Mouse (Mus musculus) embryonic facial prominence, embryonic 12.5 days (tissue): Measurements from ENCODE around the gene Rffl. TPM values are rescaled to one million over a fixed set of nuclear protein-coding genes. Genes with fewer than 3 reads are reported as not detected.

ENCODE experiments used
- ATAC-seq: fragments of 200-750 bp; cut with Nextera tagmentation; 2 replicates; pipeline ENCODE4 v1.8.0; 2017; ENCODE audit not compliant: insufficient number of reproducible peaks, insufficient read depth, low FRiP score, low TSS enrichment
- H3K27ac ChIP-seq: fragments of 300-500 bp; sonication (generic); 2 replicates; pipeline ENCODE4 v1.5.1; 2016; ENCODE audit warnings: mild to moderate bottlenecking
- H3K27me3 ChIP-seq: fragments of 300-500 bp; sonication (generic); 2 replicates; pipeline ENCODE4 v1.6.1; 2016; ENCODE audit warnings: mild to moderate bottlenecking, moderate library complexity
- H3K36me3 ChIP-seq: fragments of 300-500 bp; sonication (generic); 2 replicates; pipeline ENCODE4 v1.6.1; 2016; ENCODE audit warnings: mild to moderate bottlenecking
- H3K4me1 ChIP-seq: fragments of 300-500 bp; sonication (generic); 2 replicates; pipeline ENCODE4 v1.6.1; 2016
- H3K4me2 ChIP-seq: fragments of 300-500 bp; sonication (generic); replicated peaks from 2 replicates; pipeline ENCODE4 v1.6.1; 2016; ENCODE audit warnings: mild to moderate bottlenecking, moderate library complexity
- H3K4me3 ChIP-seq: fragments of 300-500 bp; sonication (generic); 2 replicates; pipeline ENCODE4 v1.5.1; 2016; ENCODE audit warnings: mild to moderate bottlenecking
- H3K9ac ChIP-seq: fragments of 300-500 bp; sonication (generic); 2 replicates; pipeline ENCODE4 v1.6.1; 2016; ENCODE audit warnings: mild to moderate bottlenecking, moderate library complexity
- H3K9me3 ChIP-seq: fragments of 300-500 bp; sonication (generic); 2 replicates; pipeline ENCODE4 v1.6.1; 2016; ENCODE audit warnings: mild to moderate bottlenecking, moderate library complexity
- WGBS: fragments of 180-500 bp; shearing (Covaris S2); methylation state at CpG from one replicate; pipeline ENCODE4 v1.1.7; 2016; 5-methylcytosine and 5-hydroxymethylcytosine counted together
- polyA plus RNA-seq: library from polyadenylated mRNA; unstranded; fragments of >200 nt; fragmentation: Nextera tagmentation; extraction: Ambion mirVana; gene quantifications from 2 replicates; pipeline ENCODE4 v1.2.1, GENCODE M21; 2016

Rffl gene
- polyA plus RNA-seq, 1 experiment from 2014 or later, result 12.8 TPM

- WGBS, result 85% methylated on average over 6 of the region's 6 CpGs
- Histone ChIP-seq H3K9me3 (no peaks in the 10 kb centered on the region), H3K4me1 (peaks cover 22% of the 10 kb centered on the region), H3K27ac (no peak overlapping the region), H3K4me3 (no peak overlapping the region), H3K27me3 (no peaks in the 10 kb centered on the region), H3K9ac (no peak overlapping the region), H3K4me2 (no peak overlapping the region), H3K36me3 (0 out of 2 replicates have a peak, but pooled peaks cover 2% of the 10 kb centered on the region)
- ATAC-seq, result no peak
Measured at GRCm38 (mm10) chr11:82762286-82762829, 108.7 kb downstream of the Rffl start.

- Histone ChIP-seq H3K36me3 (no peaks in the 10 kb centered on the region), H3K9me3 (no peaks in the 10 kb centered on the region), H3K4me3 (no peak overlapping the region), H3K27me3 (no peaks in the 10 kb centered on the region), H3K4me1 (no peaks in the 10 kb centered on the region), H3K9ac (no peak overlapping the region), H3K27ac (no peak overlapping the region), H3K4me2 (no peak overlapping the region)
- 93% methylated on average over 1 of the region's 1 CpGs for WGBS
- no peak for ATAC-seq
Measured at GRCm38 (mm10) chr11:82755919-82756318, 115.1 kb downstream of the Rffl start.

Other genes starting within 250 kb of the Rffl start
- 0.41 and 0.45 TPM in 2 replicates for gene Cct6b, start 106.9 kb downstream of the Rffl start, polyA plus RNA-seq
- 38.9 and 43.1 TPM in 2 replicates for gene Zfp830, start 106.9 kb downstream of the Rffl start, polyA plus RNA-seq
- 45.6 and 46.8 TPM in 2 replicates for gene Lig3, start 90.1 kb downstream of the Rffl start, polyA plus RNA-seq
- gene Rad51d, start 19.4 kb upstream of the Rffl start, polyA plus RNA-seq, result 11.0 and 11.3 TPM in 2 replicates
- gene Fndc8, start 20.9 kb upstream of the Rffl start, polyA plus RNA-seq, result 0.19 and 0.31 TPM in 2 replicates
- 39.0 and 42.5 TPM in 2 replicates for gene Nle1, start 37.2 kb upstream of the Rffl start, polyA plus RNA-seq
- gene Unc45b, start 39.3 kb upstream of the Rffl start, polyA plus RNA-seq, result 8.2 and 8.6 TPM in 2 replicates
- 1.2 and 1.3 TPM in 2 replicates for gene Slfn5, start 80.1 kb upstream of the Rffl start, polyA plus RNA-seq
- 18.1 and 19.2 TPM in 2 replicates for gene Slfn9, start 120.6 kb upstream of the Rffl start, polyA plus RNA-seq
- 0.20 and 0.64 TPM in 2 replicates for gene Slfn8, start 149.6 kb upstream of the Rffl start, polyA plus RNA-seq
- gene Slfn2, start 193.9 kb upstream of the Rffl start, polyA plus RNA-seq, result 1.6 and 1.7 TPM in 2 replicates
- gene Slfn1, start 245.6 kb upstream of the Rffl start, polyA plus RNA-seq, result 0.12 TPM in 1 of 2 replicates, not detected in the other